Mouse (Mus musculus) lung, postnatal 0 days (tissue): ENCODE measurements at regions not wholly inside any gene's neighbourhood (a gene's known extent, or its start where the extent isn't known, plus 50 kb on each side); places are given as distances from the start of the nearest gene placed in this dataset.
A peak's percentile ranks its signal among the peaks of the same experiment; 100 is the strongest.

ENCODE experiments used
- ATAC-seq: fragments of 200-750 bp; cut with Nextera tagmentation; 2 replicates; pipeline ENCODE4 v1.8.0; 2017; ENCODE audit warnings: moderate library complexity
- DNase-seq: peaks from one replicate; pipeline ENCODE4 v3.0.0-alpha.2; 2016; ENCODE audit warnings: low spot score
- H3K27ac ChIP-seq: fragments of 300-500 bp; sonication (generic); 2 replicates; pipeline ENCODE4 v1.5.1; 2014; ENCODE audit warnings: antibody characterized with exemption, mild to moderate bottlenecking, low read length, mixed read lengths
- H3K27me3 ChIP-seq: fragments of 300-500 bp; sonication (generic); replicated peaks from 2 replicates; pipeline ENCODE4 v1.6.1; 2014; ENCODE audit warnings: low read length, mixed read lengths; ENCODE audit not compliant: insufficient read depth
- H3K36me3 ChIP-seq: fragments of 300-500 bp; sonication (generic); 2 replicates; pipeline ENCODE4 v1.6.1; 2014; ENCODE audit warnings: low read length, mixed read lengths; ENCODE audit not compliant: insufficient read depth
- H3K4me1 ChIP-seq: fragments of 300-500 bp; sonication (generic); 2 replicates; pipeline ENCODE4 v1.6.1; 2014; ENCODE audit warnings: antibody characterized with exemption, low read depth, low read length, mixed read lengths; ENCODE audit not compliant: insufficient read depth
- H3K4me2 ChIP-seq: fragments of 300-500 bp; sonication (generic); replicated peaks from 2 replicates; pipeline ENCODE4 v1.6.1; 2014; ENCODE audit warnings: low read depth, mild to moderate bottlenecking, low read length, moderate library complexity, mixed read lengths
- H3K4me3 ChIP-seq: fragments of 300-500 bp; sonication (generic); 2 replicates; pipeline ENCODE4 v1.5.1; 2014; ENCODE audit warnings: low read depth, low read length
- H3K9ac ChIP-seq: fragments of 300-500 bp; sonication (generic); replicated peaks from 2 replicates; pipeline ENCODE4 v1.6.1; 2014; ENCODE audit warnings: low read depth, mild to moderate bottlenecking
- H3K9me3 ChIP-seq: fragments of 300-500 bp; sonication (generic); 2 replicates; pipeline ENCODE4 v1.6.1; 2016; ENCODE audit warnings: low read length, mixed read lengths
- CTCF ChIP-seq: IDR thresholded peaks from 2 replicates; pipeline ENCODE4 v1.5.1; 2016; ENCODE audit warnings: antibody characterized with exemption, mild to moderate bottlenecking
- EP300 ChIP-seq: IDR thresholded peaks from 2 replicates; pipeline ENCODE4 v1.6.1; 2016; ENCODE audit warnings: antibody characterized with exemption, mild to moderate bottlenecking, control low read depth
- whole genome bisulfite sequencing: fragments of 180-500 bp; shearing (Covaris S2); extraction: QIAGEN DNeasy Blood & Tissue Kit; methylation state at CpG from one replicate; pipeline ENCODE4 v1.1.7; 2014; 5-methylcytosine and 5-hydroxymethylcytosine counted together

DNA sequence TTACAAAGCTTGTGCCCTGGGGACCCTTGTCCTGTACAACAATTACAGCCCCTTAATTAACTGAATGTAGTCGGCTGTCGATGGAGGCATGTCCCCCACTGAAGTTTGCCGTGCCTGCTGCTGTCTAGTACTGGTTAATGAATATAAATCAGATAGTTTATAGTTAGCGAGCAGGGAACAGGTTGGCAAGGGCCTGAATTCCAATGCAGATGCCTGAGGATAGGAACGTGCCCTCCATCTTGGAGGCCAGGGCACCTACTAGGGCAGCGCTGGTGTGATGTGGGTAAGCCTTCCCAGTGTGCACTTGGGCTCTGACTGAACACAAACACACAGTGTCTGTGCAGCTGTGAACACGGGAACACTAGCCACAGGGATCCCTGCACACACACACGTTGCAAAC, 108.0 kb upstream of the Lhx1 start:
- no peak overlapping the region for H3K4me3 ChIP-seq
- no peaks in the 10 kb centered on the region for H3K36me3 ChIP-seq
- ATAC-seq = no peak
- 50% methylated on average over 8 of the region's 8 CpGs for WGBS
- H3K27me3 ChIP-seq = no peaks in the 10 kb centered on the region
- no peak for TF ChIP-seq EP300
- no peak for TF ChIP-seq CTCF
- H3K9me3 ChIP-seq = no peaks in the 10 kb centered on the region
- H3K27ac ChIP-seq = no peak overlapping the region
- no peak for DNase-seq
- H3K4me2 ChIP-seq = no peak overlapping the region
- no peaks in the 10 kb centered on the region for H3K4me1 ChIP-seq
- no peak overlapping the region for H3K9ac ChIP-seq

- DNase-seq (no peak), ATAC-seq (0 out of 2 replicates have a peak, but pooled peaks have one; percentile 33)
- Histone ChIP-seq H3K9ac (no peak overlapping the region), H3K4me2 (no peak overlapping the region), H3K4me1 (no peaks in the 10 kb centered on the region), H3K4me3 (no peak overlapping the region), H3K27me3 (no peaks in the 10 kb centered on the region), H3K27ac (no peak overlapping the region), H3K9me3 (no peaks in the 10 kb centered on the region), H3K36me3 (no peaks in the 10 kb centered on the region)
- TF ChIP-seq EP300 = no peak
- TF ChIP-seq CTCF = no peak
- 43% methylated on average over 2 of the region's 2 CpGs for WGBS
Observed at GRCm38 (mm10) chr11:84628111-84628510, 102.8 kb upstream of the Lhx1 start.

- ATAC-seq (no peak), DNase-seq (no peak)
- Histone ChIP-seq H3K4me2 (no peak overlapping the region), H3K4me3 (no peak overlapping the region), H3K9me3 (no peaks in the 10 kb centered on the region), H3K27ac (no peak overlapping the region), H3K36me3 (no peaks in the 10 kb centered on the region), H3K9ac (no peak overlapping the region), H3K27me3 (no peaks in the 10 kb centered on the region), H3K4me1 (no peaks in the 10 kb centered on the region)
- WGBS = 59% methylated on average over 11 of the region's 11 CpGs
- no peak for TF ChIP-seq CTCF
- TF ChIP-seq EP300 = no peak
Observed at GRCm38 (mm10) chr11:84627685-84628084, 102.3 kb upstream of the Lhx1 start.

- DNase-seq (no peak), ATAC-seq (no peak)
- H3K4me3 ChIP-seq = no peak overlapping the region
- no peak overlapping the region for H3K4me2 ChIP-seq
- TF ChIP-seq EP300 = no peak
- no peak for TF ChIP-seq CTCF
- 68% methylated on average over 2 of the region's 2 CpGs for WGBS
- no peak overlapping the region for H3K9ac ChIP-seq
- H3K27me3 ChIP-seq = no peaks in the 10 kb centered on the region
- no peak overlapping the region for H3K27ac ChIP-seq
- no peaks in the 10 kb centered on the region for H3K9me3 ChIP-seq
- no peaks in the 10 kb centered on the region for H3K4me1 ChIP-seq
- no peaks in the 10 kb centered on the region for H3K36me3 ChIP-seq
Observed at GRCm38 (mm10) chr11:84627259-84627658, 101.9 kb upstream of the Lhx1 start.

GRCm38 (mm10) chr11:84624100-84624499, 98.8 kb upstream of the Lhx1 start:
- Histone ChIP-seq H3K4me3 (no peak overlapping the region), H3K4me2 (no peak overlapping the region), H3K9ac (no peak overlapping the region), H3K9me3 (no peaks in the 10 kb centered on the region), H3K27ac (no peak overlapping the region), H3K36me3 (no peaks in the 10 kb centered on the region), H3K4me1 (no peaks in the 10 kb centered on the region), H3K27me3 (no peaks in the 10 kb centered on the region)
- DNase-seq = no peak
- TF ChIP-seq EP300 (no peak), CTCF (no peak)
- 21% methylated on average over 5 of the region's 5 CpGs for WGBS
- ATAC-seq = no peak

GRCm38 (mm10) chr11:84619713-84620112, 94.4 kb upstream of the Lhx1 start:
- no peak overlapping the region for H3K4me2 ChIP-seq
- ATAC-seq (no peak), DNase-seq (peak; percentile 24)
- H3K9ac ChIP-seq = no peak overlapping the region
- H3K27ac ChIP-seq = no peak overlapping the region
- no peak overlapping the region for H3K4me3 ChIP-seq
- H3K4me1 ChIP-seq = no peaks in the 10 kb centered on the region
- H3K27me3 ChIP-seq = no peaks in the 10 kb centered on the region
- no peaks in the 10 kb centered on the region for H3K36me3 ChIP-seq
- WGBS = 71% methylated on average over 4 of the region's 4 CpGs
- no peak for TF ChIP-seq EP300
- no peak for TF ChIP-seq CTCF
- no peaks in the 10 kb centered on the region for H3K9me3 ChIP-seq

DNA sequence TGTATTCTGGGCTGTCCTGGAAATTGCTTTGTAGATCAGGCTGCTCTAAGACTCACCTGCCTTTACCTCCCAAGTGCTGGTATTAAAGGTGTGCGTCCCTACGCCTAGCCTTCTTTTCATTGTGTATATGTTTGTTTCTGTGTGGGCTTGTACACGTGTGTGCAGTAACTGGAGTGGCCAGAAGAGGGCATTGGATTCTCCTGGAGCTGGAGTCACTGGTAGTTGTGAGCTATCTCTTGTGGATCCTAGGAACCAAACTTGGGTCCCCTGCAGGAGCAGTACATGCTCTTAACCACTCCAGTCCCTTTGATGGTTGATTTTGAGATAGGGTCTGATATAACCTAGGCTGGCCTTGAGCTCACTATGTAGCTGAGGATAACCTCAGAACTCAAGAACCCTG, 93.2 kb upstream of the Lhx1 start:
- H3K27ac ChIP-seq = no peak overlapping the region
- no peaks in the 10 kb centered on the region for H3K4me1 ChIP-seq
- H3K36me3 ChIP-seq = no peaks in the 10 kb centered on the region
- H3K4me3 ChIP-seq = no peak overlapping the region
- TF ChIP-seq EP300 (no peak), CTCF (peak; percentile 49)
- WGBS = 78% methylated on average over 3 of the region's 3 CpGs
- ATAC-seq = no peak
- no peaks in the 10 kb centered on the region for H3K9me3 ChIP-seq
- H3K9ac ChIP-seq = no peak overlapping the region
- no peak for DNase-seq
- no peak overlapping the region for H3K4me2 ChIP-seq
- no peaks in the 10 kb centered on the region for H3K27me3 ChIP-seq
